Mouse (Mus musculus) T-cell, adult 66 days (primary cell): ENCODE measurements around the gene Atp6v1g1. TPM values are rescaled to one million over a fixed set of nuclear protein-coding genes. Genes with fewer than 3 reads are reported as not detected.

ENCODE experiments used
- total RNA-seq, 2 experiments: library from RNA; stranded (reverse); gene quantifications; 3 replicates in 1 of 2; 4 replicates in 1 of 2; pipeline ENCODE4 v1.2.4; 2023

The Atp6v1g1 gene
- total RNA-seq, result 10 to 100 TPM; 64.4 to 72.1 TPM

DNA sequence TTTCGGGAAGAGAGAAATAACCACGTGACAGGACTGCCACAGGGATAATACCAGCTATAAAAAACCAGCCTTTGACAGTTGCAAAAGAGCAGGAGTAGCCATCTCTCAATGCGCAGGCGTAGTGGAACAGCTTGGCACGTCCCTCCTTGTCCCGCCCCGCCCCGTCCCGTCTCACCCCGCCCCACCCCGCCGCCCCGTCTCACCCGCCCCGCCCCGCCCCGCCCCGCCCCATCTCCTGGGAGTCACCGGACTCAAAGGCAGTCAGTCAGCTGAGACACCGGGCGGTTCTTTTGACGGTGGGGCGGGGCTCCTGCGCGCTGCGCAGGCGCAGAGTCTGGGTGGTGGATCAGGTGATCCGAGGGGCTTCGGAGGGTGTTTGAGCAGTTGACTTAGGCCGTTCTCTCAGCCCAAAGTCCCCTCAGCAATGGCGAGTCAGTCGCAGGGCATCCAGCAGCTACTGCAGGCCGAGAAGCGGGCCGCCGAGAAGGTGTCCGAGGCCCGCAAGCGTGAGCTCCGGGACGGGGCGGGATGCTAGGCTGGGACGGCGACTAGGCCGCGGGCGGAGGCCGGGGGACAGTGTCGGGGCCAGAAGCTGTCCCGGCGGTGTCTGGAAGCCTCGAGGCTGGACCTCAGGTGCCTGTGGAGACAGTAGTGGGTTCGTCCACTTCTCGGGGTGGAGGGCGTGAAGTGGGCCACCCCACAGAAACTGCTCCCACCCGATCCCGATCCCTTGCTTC lies at the start of gene Atp6v1g1:
TSS of gene Atp6v1g1 (plus strand) at position 279 of the 737 bp plus-strand sequence.

DNA sequence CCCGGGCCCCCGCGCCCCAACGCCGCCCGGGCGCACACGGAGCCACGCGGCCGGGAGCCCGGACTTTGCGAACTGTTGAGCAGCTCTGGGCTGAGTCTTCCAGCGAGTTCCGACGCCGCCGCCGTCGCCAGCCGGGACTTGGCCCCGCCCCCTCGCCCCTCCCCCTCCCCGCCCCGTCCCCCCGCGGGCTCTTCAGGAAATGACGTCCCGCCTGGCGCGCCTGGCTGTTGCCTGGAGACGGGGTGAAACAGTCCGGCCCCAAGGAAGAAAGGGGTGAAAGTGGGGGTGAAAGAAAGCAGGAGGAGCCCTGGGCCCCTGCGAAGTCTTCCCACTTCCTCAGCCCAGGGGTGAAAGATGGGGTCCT lies 48.7 kb upstream of the Atp6v1g1 start, which contains the start of gene Whrn:
TSS of gene Whrn (minus strand) at position 77 of the 364 bp plus-strand sequence.

DNA sequence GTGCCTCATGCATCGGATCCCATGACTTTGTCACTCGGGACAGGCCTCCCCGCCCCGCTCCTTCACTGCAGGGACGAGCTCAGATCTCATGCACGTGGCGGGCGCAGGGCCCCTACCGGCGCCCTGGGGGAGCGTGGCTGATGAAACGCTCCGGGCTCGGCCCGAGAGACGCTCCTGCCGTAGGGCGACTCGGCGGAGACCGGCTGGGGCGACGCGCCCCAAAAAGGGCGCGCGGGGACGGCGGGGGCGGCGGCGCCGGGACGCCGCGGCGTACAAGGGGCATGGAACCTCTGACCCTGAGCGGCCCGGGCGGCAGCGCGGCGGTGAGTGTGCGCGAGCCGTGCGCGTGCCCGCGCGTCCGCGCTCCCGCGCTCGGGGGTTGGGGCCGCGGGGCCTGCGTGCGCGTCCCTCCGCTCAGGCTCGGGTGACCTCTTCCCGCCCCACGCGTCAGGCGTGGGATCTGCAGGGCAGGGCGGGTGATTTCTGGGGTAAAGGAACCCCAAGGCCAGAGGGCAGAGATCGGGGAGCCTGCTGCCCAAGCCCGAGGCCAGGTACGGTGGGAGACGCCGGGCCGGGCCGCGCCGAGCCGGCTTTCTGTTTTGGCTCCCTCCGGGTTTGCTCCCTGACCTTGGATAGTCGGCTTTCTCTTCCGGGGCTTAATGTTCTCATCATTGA lies 14.0 kb downstream of the Atp6v1g1 start, which contains the start of gene Tmem268:
TSS of gene Tmem268 (plus strand) at position 375 of the 675 bp plus-strand sequence.

Other genes with a start within 250 kb of the Atp6v1g1 start
- not detected for gene Orm1, start 200.2 kb upstream of the Atp6v1g1 start, total RNA-seq
- gene Orm3, start 188.6 kb upstream of the Atp6v1g1 start, total RNA-seq, result not detected
- not detected for gene Orm2, start 182.3 kb upstream of the Atp6v1g1 start, total RNA-seq
- gene Akna, start 141.4 kb upstream of the Atp6v1g1 start, total RNA-seq, result 100 to 1,000 TPM; 328 to 372 TPM
- gene Whrn, start 48.8 kb upstream of the Atp6v1g1 start, total RNA-seq, result 10 to 100 TPM in 1 of 2 experiments, 1 to 10 TPM in 1; 8.3 to 10.2 TPM
- 10 to 100 TPM; 20.8 to 23.9 TPM for gene Tmem268, start 14.0 kb downstream of the Atp6v1g1 start, total RNA-seq
- not detected for gene Gm11213, start 60.5 kb downstream of the Atp6v1g1 start, total RNA-seq
- gene Tex48, start 77.7 kb downstream of the Atp6v1g1 start, total RNA-seq, result not detected
- gene Gm11214, start 118.6 kb downstream of the Atp6v1g1 start, total RNA-seq, result not detected
- not detected for gene Tnfsf15, start 200.3 kb downstream of the Atp6v1g1 start, total RNA-seq